Mouse (Mus musculus) midbrain, embryonic 12.5 days (tissue): ENCODE measurements around the gene Gart. TPM values are rescaled to one million over a fixed set of nuclear protein-coding genes. Genes with fewer than 3 reads are reported as not detected.

Experiments used
- ATAC-seq: fragments of 200-750 bp; cut with Nextera tagmentation; 2 replicates; pipeline ENCODE4 v1.8.0; 2017; ENCODE audit warnings: low read depth, moderate TSS enrichment, moderate library complexity; ENCODE audit not compliant: low FRiP score
- H3K27ac ChIP-seq: fragments of 300-500 bp; sonication (generic); replicated peaks from 2 replicates; pipeline ENCODE4 v1.5.1; 2016; ENCODE audit warnings: mild to moderate bottlenecking
- H3K27me3 ChIP-seq: fragments of 300-500 bp; sonication (generic); 2 replicates; pipeline ENCODE4 v1.6.1; 2016; ENCODE audit warnings: mild to moderate bottlenecking
- H3K36me3 ChIP-seq: fragments of 300-500 bp; sonication (generic); 2 replicates; pipeline ENCODE4 v1.6.1; 2016
- H3K4me1 ChIP-seq: fragments of 300-500 bp; sonication (generic); 2 replicates; pipeline ENCODE4 v1.6.1; 2016
- H3K4me2 ChIP-seq: fragments of 300-500 bp; sonication (generic); replicated peaks from 2 replicates; pipeline ENCODE4 v1.6.1; 2016; ENCODE audit warnings: mild to moderate bottlenecking, moderate library complexity
- H3K4me3 ChIP-seq: fragments of 300-500 bp; sonication (generic); 2 replicates; pipeline ENCODE4 v1.5.1; 2016; ENCODE audit warnings: mild to moderate bottlenecking
- H3K9ac ChIP-seq: fragments of 300-500 bp; sonication (generic); replicated peaks from 2 replicates; pipeline ENCODE4 v1.6.1; 2016; ENCODE audit warnings: mild to moderate bottlenecking, moderate library complexity
- H3K9me3 ChIP-seq: fragments of 300-500 bp; sonication (generic); 2 replicates; pipeline ENCODE4 v1.6.1; 2016; ENCODE audit warnings: mild to moderate bottlenecking
- WGBS: fragments of 180-500 bp; shearing (Covaris S2); methylation state at CpG from one replicate; pipeline ENCODE4 v1.1.7; 2016; 5-methylcytosine and 5-hydroxymethylcytosine counted together
- polyA plus RNA-seq: library from polyadenylated mRNA; unstranded; fragments of >200 nt; fragmentation: Nextera tagmentation; extraction: Ambion mirVana; gene quantifications from 2 replicates; pipeline ENCODE4 v1.2.1, GENCODE M21; 2016

Gart gene
- polyA plus RNA-seq, 1 experiment from 2014 or later = 100 TPM

DNA sequence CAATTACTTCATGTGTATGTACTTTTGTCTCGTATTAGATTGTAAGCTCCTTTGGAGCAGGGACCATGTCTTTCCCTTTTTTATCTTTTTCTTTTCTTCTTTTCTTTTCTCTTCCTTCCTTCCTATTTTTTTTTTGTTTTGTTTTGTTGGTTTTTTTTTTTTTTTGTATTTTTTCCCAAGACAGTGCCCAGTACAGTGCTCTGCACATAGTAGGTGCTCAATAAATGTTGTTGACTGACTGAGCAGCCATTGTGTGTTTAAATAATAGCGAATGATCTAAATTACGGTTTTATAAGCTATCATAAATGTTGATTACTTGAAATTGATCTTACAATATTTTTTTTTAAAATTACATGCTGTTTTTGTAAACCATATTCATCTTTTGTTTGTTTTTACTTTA, 17.0 kb upstream of the Gart start:
- no peak overlapping the region for H3K27ac ChIP-seq
- H3K4me2 ChIP-seq = no peak overlapping the region
- no peak overlapping the region for H3K4me3 ChIP-seq
- peaks cover 84% of the 10 kb centered on the region for H3K36me3 ChIP-seq
- no peaks in the 10 kb centered on the region for H3K27me3 ChIP-seq
- no peaks in the 10 kb centered on the region for H3K9me3 ChIP-seq
- WGBS = 97% methylated on average over 3 of the region's 3 CpGs
- H3K9ac ChIP-seq = no peak overlapping the region
- H3K4me1 ChIP-seq = peaks cover 3% of the 10 kb centered on the region; the same call in 1 of the 2 replicates
- no peak for ATAC-seq

DNA sequence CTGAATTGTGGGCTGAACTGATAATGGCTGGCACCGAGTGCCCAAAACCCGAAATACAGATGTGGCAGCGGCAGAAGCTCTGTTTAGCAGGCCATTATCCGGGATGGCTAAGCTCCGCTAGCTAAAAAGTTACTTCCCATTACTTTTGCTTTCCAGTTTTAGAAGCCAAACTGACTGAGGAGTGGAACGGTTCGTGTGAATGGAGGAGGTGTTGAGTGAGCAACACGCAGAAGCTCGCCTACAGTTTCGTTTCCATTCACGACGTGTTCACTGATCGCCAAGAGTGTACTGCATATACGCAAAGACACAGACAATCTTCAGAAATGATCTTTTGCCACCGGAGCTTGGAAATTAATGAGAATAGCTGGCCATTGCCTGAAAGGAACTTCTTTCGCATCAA, 15.6 kb upstream of the Gart start:
- 97% methylated on average over 16 of the region's 16 CpGs for WGBS
- no peak for ATAC-seq
- peaks cover 92% of the 10 kb centered on the region for H3K36me3 ChIP-seq

DNA sequence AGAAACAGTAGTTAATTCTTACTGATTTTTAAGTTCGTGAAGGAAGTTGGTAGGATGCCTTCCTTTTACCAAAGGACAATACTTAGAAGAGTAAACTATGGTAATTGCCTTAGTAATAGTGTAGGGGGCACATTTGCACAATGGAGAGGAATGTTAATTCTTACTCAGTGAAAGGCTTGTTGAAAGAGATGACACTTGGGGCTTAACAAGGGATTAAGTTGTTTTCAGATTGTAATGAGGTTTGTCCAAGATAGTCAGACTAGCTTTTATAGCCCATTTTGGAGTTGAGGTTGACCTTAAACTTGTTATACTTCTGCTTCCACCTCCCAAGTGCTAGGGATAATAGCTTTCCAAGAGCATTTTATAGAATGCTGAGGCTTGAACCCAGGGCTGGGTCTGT, 14.6 kb upstream of the Gart start:
- Histone ChIP-seq H3K4me2 (no peak overlapping the region), H3K36me3 (peaks cover 92% of the 10 kb centered on the region), H3K27ac (no peak overlapping the region), H3K9ac (no peak overlapping the region), H3K4me3 (no peak overlapping the region), H3K9me3 (no peaks in the 10 kb centered on the region), H3K27me3 (no peaks in the 10 kb centered on the region), H3K4me1 (peaks cover 3% of the 10 kb centered on the region; the same call in 1 of the 2 replicates)
- no peak for ATAC-seq
- 39% methylated on average over 1 of the region's 1 CpGs for WGBS

More for the DNA sequence above, 15.6 kb upstream of the Gart start:
- Histone ChIP-seq H3K9ac (no peak overlapping the region), H3K4me3 (no peak overlapping the region), H3K4me1 (peaks cover 3% of the 10 kb centered on the region; the same call in 1 of the 2 replicates), H3K9me3 (no peaks in the 10 kb centered on the region), H3K27ac (no peak overlapping the region), H3K27me3 (no peaks in the 10 kb centered on the region), H3K4me2 (no peak overlapping the region)

DNA sequence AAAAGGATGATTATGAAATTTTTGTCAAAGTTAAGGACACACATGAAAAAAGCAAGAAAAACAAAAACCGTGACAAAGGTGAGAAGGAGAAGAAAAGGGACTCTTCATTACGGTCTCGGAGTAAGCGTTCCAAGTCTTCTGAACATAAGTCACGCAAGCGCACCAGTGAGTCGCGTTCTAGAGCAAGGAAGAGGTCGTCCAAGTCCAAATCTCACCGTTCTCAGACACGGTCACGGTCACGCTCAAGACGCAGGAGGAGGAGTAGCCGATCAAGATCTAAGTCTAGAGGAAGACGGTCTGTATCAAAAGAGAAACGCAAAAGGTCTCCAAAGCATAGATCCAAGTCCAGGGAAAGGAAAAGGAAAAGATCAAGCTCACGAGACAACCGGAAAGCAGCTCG, 13.0 kb upstream of the Gart start:
- 97% methylated on average over 20 of the region's 20 CpGs for WGBS

DNA sequence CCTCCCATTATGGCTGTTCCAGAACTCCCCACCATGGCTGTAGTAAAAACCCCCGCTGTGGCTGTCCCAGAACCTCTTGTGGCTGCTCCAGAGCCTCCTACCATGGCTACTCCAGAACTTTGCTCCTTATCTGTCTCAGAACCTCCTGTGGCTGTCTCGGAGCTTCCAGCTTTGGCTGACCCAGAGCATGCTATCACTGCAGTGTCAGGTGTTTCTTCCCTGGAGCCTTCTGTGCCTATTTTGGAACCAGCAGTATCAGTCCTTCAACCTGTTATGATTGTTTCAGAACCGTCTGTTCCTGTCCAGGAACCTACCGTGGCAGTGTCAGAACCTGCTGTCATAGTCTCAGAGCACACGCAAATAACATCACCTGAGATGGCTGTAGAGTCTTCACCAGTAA, 11.7 kb upstream of the Gart start:
- H3K4me1 ChIP-seq = peaks cover 3% of the 10 kb centered on the region; the same call in 1 of the 2 replicates
- 95% methylated on average over 5 of the region's 5 CpGs for WGBS
- ATAC-seq = no peak
- no peaks in the 10 kb centered on the region for H3K9me3 ChIP-seq
- no peak overlapping the region for H3K4me3 ChIP-seq
- peaks cover 93% of the 10 kb centered on the region for H3K36me3 ChIP-seq
- H3K27ac ChIP-seq = no peak overlapping the region
- no peaks in the 10 kb centered on the region for H3K27me3 ChIP-seq
- no peak overlapping the region for H3K9ac ChIP-seq
- H3K4me2 ChIP-seq = no peak overlapping the region

More for the DNA sequence above, 13.0 kb upstream of the Gart start:
- no peak for ATAC-seq
- no peaks in the 10 kb centered on the region for H3K27me3 ChIP-seq
- H3K4me2 ChIP-seq = no peak overlapping the region
- H3K9me3 ChIP-seq = no peaks in the 10 kb centered on the region
- H3K4me1 ChIP-seq = peaks cover 3% of the 10 kb centered on the region; the same call in 1 of the 2 replicates
- H3K4me3 ChIP-seq = no peak overlapping the region
- H3K9ac ChIP-seq = no peak overlapping the region
- H3K36me3 ChIP-seq = peaks cover 92% of the 10 kb centered on the region
- H3K27ac ChIP-seq = no peak overlapping the region

DNA sequence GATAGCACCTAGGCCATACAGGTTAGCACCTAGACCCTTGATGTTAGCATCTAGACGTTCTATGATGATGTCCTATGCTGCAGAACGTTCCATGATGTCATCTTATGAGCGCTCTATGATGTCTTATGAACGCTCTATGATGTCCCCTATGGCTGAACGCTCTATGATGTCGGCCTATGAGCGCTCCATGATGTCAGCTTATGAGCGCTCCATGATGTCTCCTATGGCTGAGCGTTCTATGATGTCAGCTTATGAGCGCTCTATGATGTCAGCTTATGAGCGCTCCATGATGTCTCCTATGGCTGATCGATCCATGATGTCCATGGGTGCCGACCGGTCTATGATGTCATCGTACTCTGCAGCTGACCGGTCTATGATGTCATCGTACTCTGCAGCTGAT, 10.5 kb upstream of the Gart start:
- Histone ChIP-seq H3K36me3 (peaks cover 86% of the 10 kb centered on the region), H3K4me1 (peaks cover 4% of the 10 kb centered on the region; the same call in 1 of the 2 replicates), H3K9ac (no peak overlapping the region), H3K4me2 (no peak overlapping the region), H3K27me3 (no peaks in the 10 kb centered on the region), H3K4me3 (no peak overlapping the region), H3K9me3 (no peaks in the 10 kb centered on the region), H3K27ac (no peak overlapping the region)
- peak; percentile 41; the same call in 1 of the 2 replicates for ATAC-seq
- WGBS = 98% methylated on average over 17 of the region's 17 CpGs

DNA sequence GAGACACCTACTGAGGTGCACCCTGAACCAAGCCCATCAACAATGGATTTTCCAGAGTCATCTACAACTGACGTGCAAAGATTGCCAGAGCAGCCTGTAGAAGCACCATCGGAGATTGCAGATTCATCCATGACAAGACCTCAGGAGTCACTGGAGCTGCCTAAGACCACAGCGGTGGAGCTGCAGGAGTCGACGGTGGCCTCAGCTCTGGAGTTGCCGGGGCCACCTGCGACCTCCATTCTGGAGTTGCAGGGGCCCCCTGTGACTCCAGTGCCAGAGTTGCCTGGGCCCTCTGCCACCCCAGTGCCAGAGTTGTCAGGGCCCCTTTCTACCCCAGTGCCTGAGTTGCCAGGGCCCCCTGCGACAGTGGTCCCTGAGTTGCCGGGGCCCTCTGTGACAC, 8.5 kb upstream of the Gart start:
- H3K4me3 ChIP-seq = no peak overlapping the region
- H3K27ac ChIP-seq = no peak overlapping the region
- H3K27me3 ChIP-seq = no peaks in the 10 kb centered on the region
- no peak overlapping the region for H3K4me2 ChIP-seq
- no peak overlapping the region for H3K9ac ChIP-seq
- ATAC-seq = no peak
- 94% methylated on average over 9 of the region's 9 CpGs for WGBS
- peaks cover 77% of the 10 kb centered on the region for H3K36me3 ChIP-seq
- H3K4me1 ChIP-seq = peaks cover 2% of the 10 kb centered on the region; the same call in 1 of the 2 replicates
- H3K9me3 ChIP-seq = no peaks in the 10 kb centered on the region

DNA sequence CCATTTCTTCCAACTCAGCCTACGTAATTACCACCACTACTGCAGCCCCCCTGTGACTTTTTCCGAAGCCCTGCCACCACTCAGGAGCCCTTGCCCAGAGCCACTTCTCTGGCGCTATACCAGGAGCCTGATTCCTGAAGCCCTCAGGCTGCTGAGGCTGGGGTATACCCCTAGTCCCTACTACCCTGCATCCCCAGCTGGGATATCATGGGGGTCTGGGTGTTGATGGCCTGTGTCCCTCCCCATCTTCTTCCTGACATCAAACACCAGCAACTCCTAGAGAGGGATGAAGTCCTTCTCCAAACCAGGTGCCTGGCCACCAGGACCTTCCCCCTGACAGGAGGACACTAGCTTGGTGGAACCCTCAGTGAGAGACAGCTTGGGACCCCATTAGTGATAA, 5.4 kb upstream of the Gart start:
- no peaks in the 10 kb centered on the region for H3K27me3 ChIP-seq
- ATAC-seq = no peak
- H3K4me3 ChIP-seq = no peak overlapping the region
- no peaks in the 10 kb centered on the region for H3K9me3 ChIP-seq
- peaks cover 7% of the 10 kb centered on the region for H3K4me1 ChIP-seq
- no peak overlapping the region for H3K9ac ChIP-seq
- 96% methylated on average over 3 of the region's 3 CpGs for WGBS
- H3K4me2 ChIP-seq = no peak overlapping the region
- peaks cover 46% of the 10 kb centered on the region for H3K36me3 ChIP-seq
- no peak overlapping the region for H3K27ac ChIP-seq

DNA sequence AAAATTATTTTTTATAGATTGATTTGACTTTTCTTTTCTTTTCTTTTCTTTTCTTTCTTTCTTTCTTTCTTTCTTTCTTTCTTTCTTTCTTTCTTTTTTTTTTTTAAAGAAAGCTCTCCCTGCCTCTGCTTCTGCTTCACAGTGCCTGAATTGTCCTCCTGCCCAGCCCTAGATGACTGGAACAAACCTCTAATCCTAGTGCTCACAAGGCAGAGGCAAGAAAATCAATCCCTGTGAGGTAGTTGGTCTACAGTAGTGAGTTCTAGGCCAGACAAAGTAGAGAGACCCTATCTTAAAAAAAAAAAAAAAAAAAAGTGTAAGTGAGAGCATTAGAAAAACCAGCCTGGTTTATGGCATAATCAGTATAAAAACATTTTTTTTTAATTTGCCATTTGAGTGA, 3.0 kb upstream of the Gart start:
- Histone ChIP-seq H3K27me3 (no peaks in the 10 kb centered on the region), H3K36me3 (peaks cover 22% of the 10 kb centered on the region), H3K4me3 (no peak overlapping the region), H3K9me3 (no peaks in the 10 kb centered on the region), H3K9ac (no peak overlapping the region), H3K4me2 (peak overlapping the region; percentile 21; the same call in 1 of the 2 replicates), H3K4me1 (peaks cover 14% of the 10 kb centered on the region), H3K27ac (no peak overlapping the region)
- no peak for ATAC-seq

DNA sequence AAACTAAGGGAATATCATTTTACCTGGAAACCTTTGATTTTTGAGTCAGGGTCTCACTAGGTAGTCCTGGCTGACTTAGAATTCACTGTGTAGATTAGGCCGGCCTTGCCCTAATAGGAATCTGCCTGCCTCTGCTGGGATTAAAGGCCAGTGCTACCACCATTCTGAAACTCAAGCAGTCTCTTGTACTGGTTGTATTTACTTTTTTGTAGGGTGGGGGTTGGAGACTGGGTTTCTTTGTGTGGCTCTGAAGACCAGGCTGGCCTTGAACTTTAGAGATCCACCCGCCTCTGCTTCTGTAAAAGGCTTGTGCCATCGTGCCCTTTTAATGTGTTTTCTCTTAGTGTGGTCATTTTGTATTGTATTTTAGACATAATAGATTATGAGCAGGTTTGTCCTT, 2.5 kb upstream of the Gart start:
- Histone ChIP-seq H3K4me2 (peak overlapping the region; percentile 65), H3K9me3 (no peaks in the 10 kb centered on the region), H3K4me1 (peaks cover 17% of the 10 kb centered on the region), H3K27me3 (no peaks in the 10 kb centered on the region), H3K36me3 (peaks cover 18% of the 10 kb centered on the region), H3K27ac (no peak overlapping the region), H3K9ac (peak overlapping the region; percentile 49; the same call in 1 of the 2 replicates), H3K4me3 (peak overlapping the region; percentile 38)
- no peak for ATAC-seq
- WGBS = 57% methylated on average over 3 of the region's 3 CpGs

DNA sequence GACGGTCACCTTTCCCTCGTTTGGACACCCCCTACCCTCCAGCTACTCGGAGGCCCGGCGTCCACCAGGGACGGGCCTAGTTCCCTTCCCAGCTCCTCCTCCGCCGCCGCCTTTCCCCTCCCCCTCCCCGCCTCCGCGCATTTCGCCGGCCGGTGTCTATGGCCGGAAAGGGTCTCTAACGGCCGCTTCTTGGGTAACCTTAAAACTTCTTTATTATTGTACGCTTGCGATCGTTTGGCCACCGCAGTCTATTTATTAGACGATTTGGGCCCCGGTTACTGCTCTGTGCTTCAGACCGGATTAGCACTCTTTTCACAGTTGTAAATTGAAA, 1.4 kb upstream of the Gart start:
- 2% methylated on average over 24 of the region's 25 CpGs for WGBS
- Histone ChIP-seq H3K9me3 (no peaks in the 10 kb centered on the region), H3K9ac (peak overlapping the region; percentile 84), H3K27me3 (no peaks in the 10 kb centered on the region), H3K36me3 (peaks cover 12% of the 10 kb centered on the region), H3K4me2 (peak overlapping the region; percentile 65), H3K4me3 (peak overlapping the region; percentile 85), H3K27ac (peak overlapping the region; percentile 98), H3K4me1 (peaks cover 17% of the 10 kb centered on the region)
- ATAC-seq = peak; percentile 55

DNA sequence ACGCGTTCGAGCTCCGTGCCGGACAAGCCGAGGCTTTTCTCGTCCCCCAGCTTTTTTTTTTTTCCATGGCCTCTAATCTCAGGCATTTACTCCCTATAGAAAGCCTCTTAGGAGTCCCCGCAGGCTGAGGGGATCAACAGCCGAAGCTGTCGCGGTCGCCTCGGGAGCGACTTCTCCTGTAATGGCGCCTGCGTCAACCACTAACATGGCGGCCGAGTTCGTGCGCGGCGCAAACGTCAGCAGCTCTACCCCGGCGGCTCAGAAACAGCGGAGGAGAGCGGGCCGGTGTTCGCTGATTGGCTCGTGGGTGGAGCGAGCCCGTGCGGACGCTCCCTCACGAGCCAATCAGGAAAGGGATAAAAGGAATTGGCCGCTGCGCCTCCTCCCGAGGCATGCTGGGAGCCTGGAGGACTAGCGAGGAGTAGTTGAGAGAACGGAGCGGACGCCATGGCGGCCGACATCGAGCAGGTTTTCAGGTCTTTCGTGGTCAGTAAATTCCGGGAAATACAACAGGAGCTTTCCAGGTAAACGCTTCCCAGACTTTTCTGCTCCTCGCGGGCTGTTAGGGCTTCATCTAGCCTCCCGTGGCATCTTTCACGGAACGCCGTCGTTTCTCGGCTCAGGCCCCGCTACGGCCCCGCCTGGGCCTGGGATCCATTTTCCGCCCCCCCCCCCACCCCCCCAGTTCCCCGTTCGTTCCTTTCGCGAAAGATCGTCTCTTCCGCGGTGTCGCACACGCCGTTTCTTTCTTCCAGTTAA, 888 bp upstream of the Gart start, which contains the start of gene Son:
TSS of gene Son (plus strand) at position 46 of the 759 bp plus-strand sequence.
- Histone ChIP-seq H3K4me3 (peak within 1 kb of the TSS; percentile 85), H3K27me3 (no peaks in the 10 kb centered on the region), H3K9ac (peak within 1 kb of the TSS; percentile 84), H3K4me2 (peak within 1 kb of the TSS; percentile 94), H3K9me3 (no peaks in the 10 kb centered on the region), H3K36me3 (peaks cover 14% of the 10 kb centered on the region), H3K4me1 (peaks cover 17% of the 10 kb centered on the region), H3K27ac (peak within 1 kb of the TSS; percentile 98)
- ATAC-seq = peak; percentile 96
- WGBS = under 1% methylated on average over 69 of the region's 70 CpGs
